Mouse (Mus musculus) heart, adult 2 months (tissue): Measurements from ENCODE around the gene A930004D18Rik. TPM values are rescaled to one million over a fixed set of nuclear protein-coding genes. Genes with fewer than 3 reads are reported as not detected.
A peak's percentile ranks its signal among the peaks of the same experiment; 100 is the strongest.

ENCODE experiments used
- DNase-seq, 2 experiments: peaks; one replicate each; pipeline ENCODE4 v3.0.0; 2021
- H3K27ac ChIP-seq: fragments of 200-600 bp; 2 replicates; pipeline ENCODE4 v1.8.1; 2022
- H3K27me3 ChIP-seq: fragments of 200-500 bp; 2 replicates; pipeline ENCODE4 v1.6.1; 2012; ENCODE audit warnings: mild to moderate bottlenecking, low read length, inconsistent platforms, mixed read lengths; ENCODE audit not compliant: control insufficient read depth, insufficient read depth
- H3K36me3 ChIP-seq: fragments of 200-500 bp; 2 replicates; pipeline ENCODE4 v1.6.1; 2012; ENCODE audit warnings: low read length, inconsistent platforms; ENCODE audit not compliant: control insufficient read depth, insufficient read depth
- H3K4me1 ChIP-seq: fragments of 200-500 bp; 2 replicates; pipeline ENCODE4 v1.6.1; 2011; ENCODE audit warnings: low read length; ENCODE audit not compliant: control insufficient read depth, insufficient read depth
- H3K4me3 ChIP-seq: fragments of 200-600 bp; 2 replicates; pipeline ENCODE4 v1.8.1; 2022
- H3K79me2 ChIP-seq: fragments of 200-500 bp; replicated peaks from 2 replicates; pipeline ENCODE4 v1.6.1; 2012; ENCODE audit warnings: mild to moderate bottlenecking, inconsistent platforms, low read length, moderate library complexity, mixed read lengths; ENCODE audit not compliant: control insufficient read depth, insufficient read depth
- H3K9ac ChIP-seq: fragments of 200-500 bp; 2 replicates; pipeline ENCODE4 v1.6.1; 2012; ENCODE audit warnings: low read depth, mild to moderate bottlenecking, control low read depth, inconsistent platforms, low read length, mixed read lengths
- CTCF ChIP-seq: fragments of 200-600 bp; IDR thresholded peaks from 2 replicates; pipeline ENCODE4 v1.8.1; 2022; ENCODE audit warnings: antibody characterized with exemption, mild to moderate bottlenecking, moderate library complexity
- EP300 ChIP-seq: fragments of 200-500 bp; IDR thresholded peaks from 2 replicates; pipeline ENCODE4 v1.6.1; 2011; ENCODE audit warnings: low read depth, low read length, control low read depth; ENCODE audit not compliant: insufficient read depth
- POLR2A ChIP-seq: fragments of 200-500 bp; IDR thresholded peaks from 2 replicates; pipeline ENCODE4 v1.6.1; 2011; ENCODE audit warnings: mild to moderate bottlenecking, low read depth, low read length, control low read depth; ENCODE audit not compliant: insufficient read depth
- WGBS: fragments of 180-500 bp; shearing (Covaris S2); methylation state at CpG from one replicate; pipeline ENCODE4 v1.1.7; 2018; 5-methylcytosine and 5-hydroxymethylcytosine counted together
- intact Hi-C: fragments of 180-260 bp; cut with DNase I; formaldehyde crosslinking; loops from one replicate; pipeline ENCODE4 v1.15.1; 2025
- polyA plus RNA-seq: library from polyadenylated mRNA; depleted of rRNA; stranded (reverse); fragments of >200 nt; gene quantifications from 2 replicates; pipeline ENCODE4 v1.2.3, GENCODE M21; 2012
- total RNA-seq, 2 experiments: library from RNA; stranded (reverse); gene quantifications; 2 replicates each; pipeline ENCODE4 v1.2.3; 2021

A930004D18Rik gene
- total and polyA plus RNA-seq, 3 experiments: 2.2 to 4.5 (median 3.4) TPM

DNA sequence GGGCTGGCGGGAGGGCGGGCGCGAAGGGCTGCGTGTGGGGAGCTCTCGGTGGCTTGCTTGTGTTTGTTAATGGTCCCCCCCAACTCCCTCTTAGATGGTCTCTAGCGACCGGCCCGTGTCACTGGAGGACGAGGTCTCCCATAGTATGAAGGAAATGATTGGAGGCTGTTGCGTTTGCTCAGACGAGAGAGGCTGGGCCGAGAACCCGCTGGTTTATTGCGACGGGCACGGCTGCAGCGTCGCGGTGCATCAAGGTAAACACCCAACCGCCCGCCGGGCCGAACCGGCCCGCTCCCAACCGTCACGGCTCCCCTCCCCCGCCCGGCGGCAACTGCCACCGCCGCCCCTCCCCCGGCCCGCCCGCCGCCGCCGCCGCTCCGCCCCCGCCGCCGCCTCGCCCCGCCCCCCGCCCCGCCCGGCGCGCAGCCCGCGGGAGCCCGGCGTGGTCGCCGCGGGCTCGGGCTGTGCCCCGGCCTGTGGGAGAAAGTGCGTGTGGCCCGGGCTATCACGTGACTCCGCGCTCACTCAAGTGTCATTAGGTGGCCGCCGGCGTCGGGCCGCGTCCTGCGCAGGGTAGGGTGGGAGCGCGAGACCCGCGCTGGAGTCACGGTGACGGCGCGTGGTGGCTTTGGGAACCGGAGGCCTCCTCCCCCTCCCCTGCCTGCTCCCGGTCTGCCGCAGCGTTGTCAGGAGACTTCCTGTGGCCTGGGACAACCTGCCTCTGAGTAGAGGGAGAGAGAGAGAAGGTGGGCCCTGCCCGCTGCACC is 27.6 kb upstream of the A930004D18Rik start:
- Histone ChIP-seq H3K4me3 (peak overlapping the region; percentile 91), H3K27ac (peak overlapping the region; percentile 99), H3K36me3 (peaks cover 11% of the 10 kb centered on the region), H3K4me1 (peaks cover 3% of the 10 kb centered on the region), H3K27me3 (no peaks in the 10 kb centered on the region), H3K9ac (peak overlapping the region; percentile 98), H3K79me2 (no peaks in the 10 kb centered on the region; the same call in 1 of the 2 replicates)
- WGBS: 1% methylated on average over 75 of the region's 85 CpGs
- peak; percentile 85 to 87 for DNase-seq
- TF ChIP-seq EP300 (no peak), POLR2A (peak; percentile 65), CTCF (no peak)
- intact Hi-C loops: loop anchor here (1.0 to 2.0 kb wide), 2 partner anchors 18 to 38 kb away; no protein-coding TSS in a partner anchor

DNA sequence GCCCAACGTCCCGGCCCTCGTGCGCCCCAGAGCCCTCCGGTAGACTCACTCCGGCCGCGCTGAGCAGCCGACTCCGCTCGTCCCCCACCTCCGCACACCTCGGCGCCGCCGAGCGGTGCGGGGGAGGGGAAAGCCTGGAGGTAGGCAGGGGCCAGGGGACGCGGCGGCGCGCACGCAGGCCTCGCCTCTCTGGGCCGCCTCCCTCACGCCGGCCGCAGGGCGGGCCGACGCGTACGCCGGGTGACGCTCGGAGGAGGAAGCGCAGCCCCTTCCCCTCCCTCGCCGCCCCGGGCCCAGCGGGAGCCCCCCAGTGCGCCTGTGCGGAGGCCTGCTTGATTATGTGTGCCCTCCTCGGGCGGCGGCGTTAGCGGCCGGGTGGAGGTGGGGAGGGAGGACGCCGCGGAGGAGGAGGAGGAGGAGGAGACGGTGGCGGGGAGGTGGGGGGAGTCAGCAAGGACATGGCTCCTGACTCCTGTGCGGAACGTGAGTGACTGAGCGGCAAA is 26.9 kb upstream of the A930004D18Rik start:
- Histone ChIP-seq H3K27ac (peak overlapping the region; percentile 99), H3K36me3 (peaks cover 10% of the 10 kb centered on the region), H3K9ac (peak overlapping the region; percentile 98), H3K79me2 (no peaks in the 10 kb centered on the region; the same call in 1 of the 2 replicates), H3K4me1 (peaks cover 3% of the 10 kb centered on the region), H3K4me3 (peak overlapping the region; percentile 91), H3K27me3 (no peaks in the 10 kb centered on the region)
- DNase-seq: peak; percentile 94 to 96
- intact Hi-C loops: loop anchor here (1.0 to 2.0 kb wide), 2 partner anchors 18 to 37 kb away; no protein-coding TSS in a partner anchor
- no peak for TF ChIP-seq CTCF
- TF ChIP-seq POLR2A: peak; percentile 70
- WGBS: under 1% methylated on average over 56 of the region's 58 CpGs

- DNase-seq: no peak
- WGBS: under 1% methylated on average over 18 of the region's 18 CpGs
- intact Hi-C loops: loop anchor here (1.0 to 2.0 kb wide), 3 partner anchors 17 to 37 kb away; no protein-coding TSS in a partner anchor
Measured at GRCm38 (mm10) chr2:18063763-18064251, 26.3 kb upstream of the A930004D18Rik start.

DNA sequence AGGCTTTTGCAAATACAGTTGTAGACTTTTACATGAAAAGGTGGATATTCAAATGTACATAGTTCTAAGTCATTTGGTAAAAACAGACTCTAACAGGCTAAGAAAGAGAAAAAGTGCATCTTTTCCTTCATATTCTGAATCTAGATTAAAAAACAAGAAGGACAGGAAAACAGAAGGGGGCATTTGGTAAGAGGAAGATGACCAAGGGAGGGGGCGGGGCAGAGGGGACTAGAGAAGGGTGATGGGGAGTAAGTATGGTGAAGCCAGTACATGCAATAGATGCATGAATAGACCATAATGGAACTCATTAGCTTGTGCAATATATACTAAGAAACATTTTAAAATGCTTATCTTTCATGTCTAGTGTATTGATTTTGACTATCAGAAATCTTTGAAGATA is 22.9 kb upstream of the A930004D18Rik start:
- Histone ChIP-seq H3K4me3 (no peak overlapping the region), H3K27ac (no peak overlapping the region), H3K27me3 (no peaks in the 10 kb centered on the region), H3K36me3 (peaks cover 3% of the 10 kb centered on the region), H3K4me1 (peaks cover 4% of the 10 kb centered on the region), H3K9ac (no peak overlapping the region), H3K79me2 (no peaks in the 10 kb centered on the region)
- WGBS: 97% methylated on average over 1 of the region's 1 CpGs
- no peak for DNase-seq
- intact Hi-C loops: no loop called here
- no peak for TF ChIP-seq EP300
- TF ChIP-seq POLR2A: no peak
- TF ChIP-seq CTCF: no peak

More at GRCm38 (mm10) chr2:18063763-18064251, 26.3 kb upstream of the A930004D18Rik start:
- H3K36me3 ChIP-seq: peaks cover 9% of the 10 kb centered on the region
- H3K9ac ChIP-seq: peak overlapping the region; percentile 98
- H3K27me3 ChIP-seq: no peaks in the 10 kb centered on the region
- TF ChIP-seq CTCF (peak; percentile 42), POLR2A (no peak), EP300 (no peak)
- peak overlapping the region; percentile 99 for H3K27ac ChIP-seq
- H3K4me1 ChIP-seq: peaks cover 3% of the 10 kb centered on the region; the same call in 1 of the 2 replicates
- peak overlapping the region; percentile 91 for H3K4me3 ChIP-seq
- no peaks in the 10 kb centered on the region; the same call in 1 of the 2 replicates for H3K79me2 ChIP-seq

- H3K27ac ChIP-seq: no peak overlapping the region
- no peaks in the 10 kb centered on the region for H3K79me2 ChIP-seq
- H3K27me3 ChIP-seq: no peaks in the 10 kb centered on the region
- no peak for TF ChIP-seq EP300
- TF ChIP-seq CTCF: no peak
- TF ChIP-seq POLR2A: no peak
- intact Hi-C loops: loop anchor here (10.0 kb wide), 1 partner anchor 935 kb away; the partner anchor contains the start of genes 4930426L09Rik and Pip4k2a
- H3K4me1 ChIP-seq: peaks cover 9% of the 10 kb centered on the region
- 93% methylated on average over 1 of the region's 1 CpGs for WGBS
- H3K4me3 ChIP-seq: no peak overlapping the region
- peaks cover 3% of the 10 kb centered on the region for H3K36me3 ChIP-seq
- no peak overlapping the region for H3K9ac ChIP-seq
- DNase-seq: no peak
Measured at GRCm38 (mm10) chr2:18059891-18060290, 22.4 kb upstream of the A930004D18Rik start.
